Mouse (Mus musculus): ENCODE data around the gene Slc35e3.
"Not testable (repeated sequence)": the region's sequence is repeated elsewhere in the genome, so short reads cannot be mapped to it uniquely, and the experiment has no call there.

Gene Slc35e3

GRCm38 (mm10) chr10:117732962-117733592 lies 13.1 kb downstream of the Slc35e3 start:
- DNase-seq (ENCODE audit: low read depth, low spot score): no peak

- DNase-seq (ENCODE audit: low read depth, low spot score): no peak
These were observed 14.0 kb downstream of the Slc35e3 start for GRCm38 (mm10) chr10:117732184-117732583.

- no peak for DNase-seq (ENCODE audit: low read depth, low spot score)
These were observed 14.7 kb downstream of the Slc35e3 start for GRCm38 (mm10) chr10:117731244-117732101.

DNA sequence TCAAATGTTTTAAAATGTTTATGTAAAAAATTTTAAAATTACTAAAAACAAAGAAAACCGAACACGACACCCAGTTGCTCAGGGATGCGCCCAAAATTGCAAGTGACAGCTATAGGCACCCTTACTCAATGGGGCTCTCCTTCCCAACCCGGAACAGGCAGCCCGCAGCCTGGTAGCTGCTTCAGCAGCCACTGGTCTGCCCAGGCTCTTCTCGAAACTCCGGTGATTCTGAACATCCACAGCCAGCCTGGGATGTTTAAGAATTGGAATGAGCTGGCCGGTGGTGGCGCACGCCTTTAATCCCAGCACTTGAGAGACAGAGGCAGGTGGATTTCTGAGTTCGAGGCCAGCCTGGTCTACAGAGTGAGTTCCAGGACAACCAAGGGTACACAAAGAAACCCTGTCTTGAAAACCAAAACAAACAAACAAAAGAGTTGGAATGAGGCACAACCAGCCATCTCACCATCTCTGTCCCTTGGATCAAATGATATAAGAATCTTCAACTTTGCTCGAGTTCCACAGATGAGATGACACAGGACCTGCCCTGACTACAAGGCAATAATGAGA lies 15.4 kb downstream of the Slc35e3 start:
- DNase-seq (ENCODE audit: low read depth, low spot score): no peak

DNA sequence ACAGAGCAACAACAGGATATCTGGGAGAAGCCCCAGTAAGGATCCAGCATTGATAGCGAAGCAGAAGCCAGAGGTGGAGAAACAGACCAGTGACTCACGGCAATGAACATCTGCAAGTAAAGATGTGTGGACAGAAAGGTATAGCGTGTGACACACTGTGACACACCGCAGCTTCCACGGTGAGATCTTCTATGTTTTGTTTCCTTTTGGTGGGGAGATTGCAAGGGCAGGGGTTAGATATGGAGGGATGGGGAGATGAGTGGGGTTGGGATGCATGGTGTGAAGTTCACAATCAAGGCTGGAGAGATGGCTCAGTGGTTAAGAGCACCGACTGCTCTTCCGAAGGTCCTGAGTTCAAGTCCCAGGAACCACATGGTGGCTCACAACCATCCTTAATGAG lies 16.0 kb downstream of the Slc35e3 start:
- no peak for DNase-seq (ENCODE audit: low read depth, low spot score)

- no peak for DNase-seq (ENCODE audit: low read depth, low spot score)
These were observed 16.9 kb downstream of the Slc35e3 start for GRCm38 (mm10) chr10:117729139-117729814.

DNA sequence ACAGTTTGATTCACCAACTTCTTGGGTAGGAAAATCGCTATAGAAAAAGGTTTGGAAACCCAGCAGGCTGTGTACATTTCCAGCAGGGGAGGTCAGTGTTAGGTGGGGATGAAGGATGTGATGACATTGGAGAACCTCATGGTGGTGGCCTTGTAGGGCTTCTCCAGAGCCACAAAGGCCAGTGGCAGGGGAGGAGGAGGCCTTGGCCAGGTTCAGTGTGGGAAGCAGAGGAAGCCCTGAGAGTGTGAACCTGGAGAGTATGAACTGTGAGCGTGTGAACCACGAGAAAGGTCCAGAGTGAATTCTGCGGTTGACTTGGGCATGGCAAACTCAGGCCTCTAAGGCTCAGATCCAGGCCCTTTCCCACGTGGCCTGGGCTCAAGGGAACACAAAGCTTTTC lies 17.6 kb downstream of the Slc35e3 start:
- DNase-seq (ENCODE audit: low read depth, low spot score): no peak

DNA sequence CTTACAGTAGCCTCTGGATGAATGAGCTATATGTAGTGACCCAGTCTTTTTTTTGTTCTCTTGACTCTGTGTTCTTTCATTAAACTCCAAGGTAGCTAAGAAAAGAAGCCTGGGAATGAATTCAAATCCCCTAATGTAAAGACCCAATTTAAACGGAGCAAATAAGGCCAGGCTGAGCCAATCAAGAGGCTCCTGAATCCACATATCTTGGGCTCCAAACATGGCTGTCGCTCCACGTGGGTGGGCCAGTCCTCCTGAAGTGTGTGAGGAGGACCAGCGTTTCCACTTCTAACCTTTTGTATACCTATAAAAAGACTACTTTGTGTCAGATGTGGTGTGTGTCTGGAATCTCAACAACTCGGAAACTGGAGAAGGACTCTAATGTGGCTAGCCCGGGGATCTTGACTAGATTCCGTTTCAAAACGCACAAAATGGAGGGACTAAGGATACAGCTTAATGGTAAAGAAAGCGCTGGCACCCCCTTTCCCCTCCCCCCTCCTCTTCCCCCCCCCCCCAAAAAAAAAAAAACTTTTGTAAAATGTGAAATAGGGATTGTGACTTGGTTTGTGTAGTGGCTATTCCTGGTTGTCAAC lies 18.6 kb downstream of the Slc35e3 start:
- no peak for DNase-seq (ENCODE audit: low read depth, low spot score)

DNA sequence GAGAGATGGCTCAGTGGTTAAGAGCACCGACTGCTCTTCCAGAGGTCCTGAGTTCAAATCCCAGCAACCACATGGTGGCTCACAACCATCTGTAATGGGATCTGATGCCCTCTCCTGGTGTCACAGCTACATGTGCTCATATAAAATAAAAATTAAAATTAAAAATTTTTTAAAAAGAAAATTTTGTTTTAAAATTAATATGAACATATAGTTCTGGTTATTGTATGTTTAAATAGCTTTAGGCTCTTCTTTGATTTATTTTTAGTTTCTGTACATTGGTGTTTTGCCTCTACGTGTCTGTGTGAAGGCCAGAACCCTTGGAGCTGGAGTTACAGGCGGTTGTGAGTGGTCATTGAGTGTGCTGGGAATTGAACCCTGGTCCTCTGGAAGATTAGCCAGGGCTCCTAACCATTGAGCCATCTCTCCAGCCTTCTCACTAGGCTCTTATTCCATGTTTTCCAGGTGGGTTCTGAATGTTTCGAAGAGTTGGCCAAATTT lies 19.2 kb downstream of the Slc35e3 start:
- DNase-seq (ENCODE audit: low read depth, low spot score): no peak

GRCm38 (mm10) chr10:117726350-117726749 lies 19.8 kb downstream of the Slc35e3 start:
- DNase-seq (ENCODE audit: low read depth, low spot score): no peak

GRCm38 (mm10) chr10:117725671-117726070 lies 20.5 kb downstream of the Slc35e3 start:
- no peak for DNase-seq (ENCODE audit: low read depth, low spot score)

GRCm38 (mm10) chr10:117724804-117725361 lies 21.3 kb downstream of the Slc35e3 start:
- DNase-seq (ENCODE audit: low read depth, low spot score): no peak

GRCm38 (mm10) chr10:117724136-117724718 lies 21.9 kb downstream of the Slc35e3 start:
- no peak for DNase-seq (ENCODE audit: low read depth, low spot score)

DNA sequence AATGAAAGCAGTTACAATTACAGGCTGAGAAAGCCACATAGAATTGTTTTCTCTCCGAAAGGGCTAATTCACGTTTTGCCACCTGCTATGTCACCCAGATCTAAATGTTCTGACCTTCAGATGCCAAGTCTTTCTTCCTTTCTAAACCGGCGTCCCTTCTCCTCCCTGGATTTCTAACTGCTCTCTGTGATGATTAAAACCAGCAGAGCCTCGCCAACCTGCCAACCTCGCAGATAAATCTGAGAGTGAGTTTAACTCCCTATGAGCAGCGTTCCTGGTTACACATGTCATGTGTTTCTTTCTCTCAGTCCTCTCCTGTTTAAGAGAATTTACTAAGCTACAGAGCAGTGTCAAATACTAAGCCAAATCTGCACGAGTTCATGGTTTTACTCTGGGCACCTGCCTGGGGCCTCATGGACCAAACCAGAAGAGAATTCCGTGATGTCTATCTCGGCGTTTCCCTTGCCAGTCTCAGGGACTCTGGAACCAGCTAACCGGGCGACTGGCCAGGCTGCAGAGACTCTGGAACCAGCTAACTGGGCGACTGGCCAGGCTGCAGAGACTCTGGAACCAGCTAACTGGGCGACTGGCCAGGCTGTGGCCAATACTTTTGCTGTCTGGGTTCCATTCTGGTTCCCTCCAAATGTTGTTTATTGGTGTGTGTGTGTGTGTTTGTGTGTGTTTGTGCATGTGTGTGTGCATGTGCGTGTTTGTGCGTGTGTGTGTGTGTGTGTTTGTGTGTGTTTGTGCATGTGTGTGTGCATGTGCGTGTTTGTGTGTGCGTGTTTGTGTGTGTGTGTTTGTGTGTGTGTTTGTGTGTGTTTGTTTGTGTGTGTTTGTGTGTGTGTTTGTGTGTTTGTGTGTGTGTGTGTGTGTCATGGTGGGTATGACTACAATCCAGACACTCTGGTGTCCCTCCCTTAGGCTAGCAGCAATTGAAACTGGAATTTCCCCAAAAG lies 27.7 kb downstream of the Slc35e3 start:
- no peak for DNase-seq (ENCODE audit: low read depth, low spot score)

DNA sequence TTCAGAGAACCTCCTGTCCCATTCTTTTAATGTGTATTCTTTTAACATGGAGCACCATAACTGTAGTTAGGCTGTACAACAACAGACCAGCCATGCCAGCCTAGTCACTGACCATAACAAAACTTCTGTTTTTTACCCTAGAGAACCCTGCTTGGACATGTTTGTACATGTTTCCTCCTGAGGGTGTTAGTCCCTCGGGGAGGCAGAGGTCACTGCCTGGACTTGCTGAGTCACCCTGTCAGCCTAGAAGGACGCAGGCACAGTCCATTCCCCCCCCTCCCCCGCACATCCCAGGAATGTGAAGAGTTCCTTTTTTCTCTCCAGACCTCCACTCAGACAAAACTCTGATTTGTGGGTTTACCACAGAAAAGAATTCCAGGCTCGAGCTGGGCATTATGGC lies 28.6 kb downstream of the Slc35e3 start:
- DNase-seq (ENCODE audit: low read depth, low spot score): no peak

GRCm38 (mm10) chr10:117716686-117717085 lies 29.5 kb downstream of the Slc35e3 start:
- DNase-seq (ENCODE audit: low read depth, low spot score): no peak

GRCm38 (mm10) chr10:117715654-117716053 lies 30.5 kb downstream of the Slc35e3 start:
- not testable (repeated sequence) for DNase-seq (ENCODE audit: low read depth, low spot score)

DNA sequence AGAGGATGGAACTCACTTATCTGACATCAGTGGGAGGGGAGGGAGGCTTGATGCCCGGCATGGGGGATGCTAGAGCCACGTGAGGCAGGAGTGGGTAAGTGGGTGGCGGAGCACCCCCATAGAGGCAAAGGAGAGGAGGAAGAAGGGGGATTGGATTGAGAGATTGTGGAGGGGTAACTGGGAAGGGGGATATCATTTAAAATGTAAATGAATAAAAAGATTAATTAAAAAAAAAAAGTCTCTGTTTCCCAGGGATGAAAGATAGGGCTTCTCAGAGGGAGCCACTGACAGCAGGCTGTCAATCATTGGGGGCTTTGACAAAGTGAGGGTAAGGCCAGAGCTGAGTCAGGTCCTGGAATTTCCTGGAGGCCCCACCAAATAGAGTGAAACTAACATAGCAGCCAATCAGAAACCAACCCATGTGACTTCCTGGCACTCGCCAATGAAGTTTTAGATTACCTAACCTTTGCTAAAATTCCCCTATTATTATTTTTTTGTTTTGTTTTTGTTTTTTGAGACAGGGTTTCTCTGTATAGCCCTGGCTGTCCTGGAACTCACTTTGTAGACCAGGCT lies 31.2 kb downstream of the Slc35e3 start:
- no peak for DNase-seq (ENCODE audit: low read depth, low spot score)

DNA sequence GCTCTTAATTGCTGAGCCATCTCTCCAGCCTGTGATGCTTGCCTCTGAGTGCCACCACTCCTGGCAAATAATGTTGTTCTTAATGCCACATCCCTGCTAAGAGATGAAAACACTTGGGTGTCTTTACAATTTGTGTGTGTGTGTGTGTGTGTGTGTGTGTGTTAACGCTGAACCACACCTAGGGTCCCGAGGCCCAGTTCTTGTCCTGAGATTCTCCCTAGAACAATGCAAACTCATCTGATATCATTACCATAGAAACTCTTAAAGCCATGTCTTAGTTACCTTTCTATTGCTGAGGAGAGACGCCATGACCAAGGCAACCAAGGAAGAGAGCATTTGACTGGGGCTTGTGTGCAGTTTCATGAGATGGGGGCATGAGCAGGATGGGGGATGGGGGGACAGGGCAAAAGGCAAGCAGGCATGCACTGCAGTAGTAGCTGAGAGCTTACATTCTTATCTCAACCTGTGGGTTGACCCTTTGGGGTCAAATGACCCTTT lies 32.1 kb downstream of the Slc35e3 start:
- no peak for DNase-seq (ENCODE audit: low read depth, low spot score)

Measured in WW6 (cell line).